Mouse (Mus musculus): ENCODE results near the gene Rab21.

Rab21 gene

DNA sequence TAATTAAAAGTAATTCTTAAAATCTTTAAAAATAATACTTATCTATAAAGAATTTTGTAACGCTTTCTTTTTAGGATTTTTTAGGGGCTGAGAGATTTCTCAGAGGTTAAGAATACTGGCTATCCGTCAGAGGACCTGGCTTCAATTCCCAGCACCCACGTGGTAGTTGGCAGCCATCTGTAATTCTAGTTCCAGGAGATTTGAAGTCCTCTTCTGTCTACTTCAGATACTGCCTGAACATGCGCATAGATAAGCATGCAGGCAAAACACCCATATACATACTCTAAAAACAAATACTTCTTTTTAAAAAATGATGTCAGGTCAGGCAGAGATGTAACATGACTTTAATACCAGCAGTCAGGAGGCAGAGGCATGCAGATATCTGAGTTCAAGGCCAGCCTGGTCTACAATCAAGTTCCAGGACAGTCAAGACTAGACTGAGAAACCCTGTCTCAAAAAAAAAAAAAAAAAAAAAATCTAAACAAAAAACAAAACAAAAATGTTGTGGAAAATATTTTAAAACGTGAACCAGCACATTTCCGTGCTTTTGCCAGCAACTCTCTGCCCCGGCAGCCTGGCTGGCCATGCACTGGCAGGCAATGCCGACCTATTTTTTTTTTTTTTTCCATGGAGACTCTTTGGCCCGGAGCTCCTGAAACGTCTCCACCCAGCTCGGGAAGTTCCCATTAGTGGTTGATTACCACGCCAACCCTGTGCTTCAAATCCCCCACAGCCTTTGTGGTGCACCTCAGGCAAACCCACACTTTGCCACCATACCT is 44.6 kb downstream of the Rab21 start:
- no peak for DNase-seq

DNA sequence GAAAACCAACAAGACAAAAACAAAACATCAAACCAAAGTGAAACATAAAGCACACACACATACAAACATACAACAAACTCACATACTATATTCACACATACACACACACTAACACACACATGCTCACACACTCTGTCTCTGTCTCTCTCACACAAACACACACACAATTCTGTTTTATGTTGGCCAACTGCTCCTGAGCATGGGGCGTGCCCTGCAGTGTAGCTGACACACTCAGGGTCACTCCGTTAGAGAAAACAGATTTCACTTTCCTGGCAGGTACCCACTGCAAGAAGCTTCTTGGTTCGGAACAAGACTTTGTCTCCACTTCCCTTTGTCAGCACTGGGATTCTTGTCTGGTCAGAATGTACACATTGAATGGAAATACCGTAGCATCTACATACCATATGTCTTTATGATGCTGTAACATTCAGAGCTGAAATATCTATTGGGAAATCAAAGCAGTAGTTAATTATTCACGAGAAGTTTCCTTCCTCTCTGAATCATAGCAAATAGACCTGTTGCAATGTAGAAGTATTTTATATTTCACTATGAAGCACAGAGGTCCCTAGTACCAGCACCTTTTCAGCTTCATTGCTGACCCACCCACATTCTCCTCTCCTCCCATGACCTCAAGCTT is 52.4 kb downstream of the Rab21 start:
- no peak for DNase-seq

DNA sequence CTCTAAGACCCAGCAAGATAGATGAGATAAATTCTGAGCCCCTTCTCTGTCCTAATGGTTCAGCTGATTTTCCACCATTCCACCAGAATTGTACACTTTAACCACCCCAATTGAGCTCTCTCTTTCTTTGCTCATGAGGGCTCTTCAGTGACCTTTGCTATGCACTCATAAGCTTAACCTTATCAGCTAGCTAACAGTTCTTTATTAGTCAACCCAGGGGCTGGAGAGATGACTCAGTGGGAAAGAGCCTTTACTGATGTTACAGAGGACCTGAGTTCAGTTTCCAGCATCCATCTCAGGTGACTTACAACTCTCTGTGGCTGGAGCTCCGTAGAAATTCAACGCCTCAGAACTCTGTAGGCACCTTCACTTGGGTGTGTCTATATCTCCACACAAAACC is 53.1 kb downstream of the Rab21 start:
- DNase-seq = no peak

DNA sequence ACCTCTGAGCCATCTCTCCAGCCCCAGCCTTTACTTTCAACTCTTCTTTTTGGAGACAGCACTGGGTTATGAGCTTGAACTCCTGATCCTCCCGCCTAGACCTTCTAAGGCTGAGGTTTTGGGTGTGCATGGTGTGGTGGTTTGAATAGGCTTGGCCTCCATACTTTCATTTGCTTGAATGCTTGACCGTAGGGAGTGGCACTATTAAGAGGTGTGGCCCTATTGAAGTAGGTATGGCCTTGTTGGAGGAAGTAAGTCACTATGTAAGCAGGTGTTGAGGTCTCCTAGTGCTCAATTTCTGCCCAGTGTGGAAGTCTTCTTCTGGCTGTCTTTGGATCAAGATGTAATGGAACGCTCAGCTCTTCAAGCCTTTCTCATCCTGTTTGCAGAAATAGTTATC is 54.0 kb downstream of the Rab21 start:
- DNase-seq = no peak

DNA sequence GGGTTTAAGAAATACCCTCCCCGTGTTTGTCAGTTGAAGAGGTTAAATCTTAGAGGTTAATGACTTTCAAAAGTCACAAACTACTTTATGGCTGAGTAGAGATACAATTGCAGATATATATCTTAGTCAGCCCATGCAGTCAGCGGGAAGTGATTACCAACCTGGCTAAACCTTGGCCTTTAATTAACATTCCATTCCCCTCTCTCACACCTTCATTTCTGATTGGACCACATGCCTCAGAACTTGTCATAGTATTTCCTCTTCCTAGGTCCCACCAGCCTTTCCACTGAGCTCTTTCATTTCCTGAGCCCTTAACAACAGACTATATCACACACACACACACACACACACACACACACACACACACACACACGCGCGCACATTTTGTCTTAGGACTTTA is 59.2 kb downstream of the Rab21 start:
- DNase-seq = no peak

DNA sequence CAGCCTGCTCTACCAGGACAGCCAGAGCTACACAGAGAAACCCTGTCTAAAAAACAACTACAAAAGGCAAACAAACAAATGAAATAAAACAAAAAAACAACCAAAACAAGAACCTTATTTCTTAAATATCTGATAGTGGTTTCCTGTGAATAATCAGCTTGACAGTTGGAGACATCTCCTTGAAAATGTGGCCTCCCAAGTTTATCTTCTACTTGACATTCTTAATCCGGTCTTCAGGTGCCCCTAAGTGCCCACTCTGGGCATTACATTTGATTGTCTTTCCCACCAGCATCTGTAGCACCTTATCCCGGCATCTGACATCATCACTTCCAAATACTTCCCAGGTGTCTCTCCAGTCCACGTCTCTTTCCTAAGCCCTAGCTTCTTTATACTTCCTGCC is 61.9 kb downstream of the Rab21 start:
- DNase-seq = no peak

DNA sequence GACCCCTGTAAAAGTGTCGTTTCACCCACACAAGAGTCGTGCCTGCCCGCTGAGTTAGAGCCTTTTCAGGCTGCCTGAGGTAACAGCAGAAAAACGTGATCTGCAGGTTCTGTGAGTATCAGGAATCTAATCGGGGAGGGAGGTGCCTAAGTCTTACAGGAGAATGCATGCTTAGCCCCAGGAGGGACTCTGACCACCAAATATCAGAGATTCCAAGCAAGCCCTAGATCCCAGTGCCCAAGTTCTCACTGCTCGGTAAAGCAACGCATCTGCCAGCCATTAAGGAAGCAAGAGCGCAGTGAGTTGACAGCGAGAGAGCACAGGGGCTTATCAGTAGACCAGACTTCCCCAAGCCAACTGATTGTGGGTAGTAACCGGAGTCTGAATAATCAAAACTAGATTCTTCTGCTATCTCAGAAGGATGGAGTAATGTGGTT is 63.1 kb downstream of the Rab21 start:
- DNase-seq = peak; percentile 34 to 41

DNA sequence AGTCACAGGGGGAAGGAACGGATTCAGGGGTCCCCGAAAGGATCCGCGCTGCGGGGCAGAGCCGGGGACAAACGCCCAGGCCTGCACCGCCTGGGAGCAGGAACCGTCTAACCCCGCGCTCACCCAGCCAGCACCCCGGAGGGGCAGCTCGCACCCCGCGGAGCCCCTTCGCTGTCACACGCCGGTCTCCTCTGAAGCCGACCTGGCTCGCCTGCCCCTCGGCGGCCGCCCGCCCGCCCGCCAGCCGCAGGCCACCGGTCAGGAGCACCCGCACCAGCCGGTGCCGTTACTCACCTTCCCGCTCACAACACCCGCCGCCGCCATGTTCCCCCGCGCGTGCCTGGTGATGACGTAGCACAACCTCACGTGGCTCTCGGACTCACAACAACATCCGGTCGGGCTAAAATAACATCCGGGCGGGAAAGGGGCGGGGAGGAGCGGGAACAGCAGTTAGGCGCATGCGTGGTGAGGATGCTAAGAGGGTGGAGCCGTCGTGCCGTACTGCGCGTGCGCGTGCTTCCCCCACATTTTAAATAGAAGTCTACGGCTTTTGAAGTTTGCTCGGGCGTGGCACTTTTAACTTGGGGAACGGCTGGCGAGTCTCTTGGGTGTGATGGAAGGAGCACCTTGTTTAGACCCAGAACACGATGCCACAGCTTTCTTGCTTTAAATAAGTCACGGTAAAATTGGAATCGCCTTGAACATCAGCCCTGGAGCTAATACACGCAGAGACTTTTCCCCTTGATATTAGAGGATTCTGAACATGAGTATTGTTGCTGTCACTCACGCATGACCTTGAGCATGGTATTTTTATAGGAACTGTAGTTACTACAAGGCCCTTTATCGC is 64.1 kb downstream of the Rab21 start, which contains the start of gene Tbc1d15:
Gene Tbc1d15, minus strand, starts transcription at position 380 of the 847 bp plus-strand sequence.
- DNase-seq = peak; percentile 98 to 99

DNA sequence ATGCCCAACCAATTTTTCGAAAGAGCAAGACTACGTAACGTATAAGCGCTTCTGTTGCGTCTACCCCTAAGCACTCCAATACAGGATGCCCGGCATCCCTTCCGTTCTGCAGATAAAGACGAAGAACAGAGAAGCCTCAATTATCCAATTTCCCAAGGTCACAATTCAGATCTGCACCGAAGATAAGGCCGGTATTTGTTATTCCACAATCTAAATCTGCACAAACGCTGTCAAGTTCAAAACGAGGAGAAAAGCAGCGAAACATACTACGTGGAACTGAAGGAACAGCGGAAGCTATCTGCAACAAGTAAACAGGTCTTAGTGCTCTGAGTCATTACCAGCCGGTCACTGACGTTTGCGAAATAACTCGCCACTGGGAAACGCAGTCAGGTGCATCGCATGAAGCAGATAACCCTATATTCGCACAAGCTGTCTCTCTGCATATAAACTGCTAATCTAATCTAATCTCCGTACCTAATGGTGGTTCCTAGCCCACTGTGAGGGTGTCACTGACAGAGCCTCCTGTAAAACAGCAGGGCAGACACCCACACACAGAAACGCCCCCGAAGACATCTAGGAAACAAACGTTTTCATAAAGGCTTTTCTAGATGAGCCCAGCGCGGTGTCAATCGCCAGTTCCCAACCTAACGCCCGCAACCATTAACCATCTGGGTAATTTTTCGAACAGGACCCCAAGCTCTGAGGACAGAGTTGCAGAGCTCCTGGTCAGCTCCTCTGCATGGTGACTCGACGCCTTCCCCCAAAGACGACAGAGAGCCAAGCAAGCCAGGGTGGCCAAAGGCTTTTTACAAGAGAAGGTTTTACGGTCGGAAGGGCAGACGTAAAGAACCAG is 64.9 kb downstream of the Rab21 start:
- no peak for DNase-seq

DNA sequence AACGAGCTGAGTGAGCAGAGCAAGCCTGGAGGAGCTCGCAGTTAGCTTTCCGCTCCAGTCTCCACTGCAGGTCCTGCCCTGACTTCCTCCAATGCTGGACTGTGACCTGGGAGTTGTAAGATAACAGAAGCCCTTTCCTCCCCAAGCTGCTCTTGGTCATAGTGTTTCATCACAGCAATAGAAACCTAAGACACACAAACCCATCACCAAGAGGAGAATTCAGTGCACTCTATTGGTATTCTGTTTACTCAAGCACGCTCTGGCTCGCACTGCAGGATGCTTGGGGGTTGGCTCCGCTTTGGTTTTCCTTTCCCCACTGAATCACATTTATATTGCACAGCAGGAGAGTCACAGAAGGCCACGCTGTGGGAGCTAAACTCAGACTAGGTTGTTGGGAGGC is 67.4 kb downstream of the Rab21 start:
- peak; percentile 24 to 49 for DNase-seq

DNA sequence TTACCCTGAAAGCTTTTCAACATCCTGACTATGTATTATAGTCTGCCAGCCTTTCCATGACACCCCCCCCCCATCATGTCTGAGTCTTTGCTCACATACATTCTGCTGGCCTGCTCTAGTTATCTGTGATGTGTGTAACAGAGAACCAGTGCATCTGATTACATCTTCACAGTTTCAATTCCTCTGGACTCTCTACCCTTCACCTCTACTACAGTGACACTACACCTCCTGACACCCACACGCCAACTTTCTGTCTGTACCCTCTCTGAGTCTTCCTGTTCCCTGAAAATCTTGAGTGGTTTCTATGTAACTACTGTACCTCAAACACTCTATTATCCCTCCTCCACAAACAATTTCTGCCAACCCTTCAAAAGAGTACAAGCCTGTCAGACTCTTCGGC is 69.9 kb downstream of the Rab21 start:
- DNase-seq = no peak

DNA sequence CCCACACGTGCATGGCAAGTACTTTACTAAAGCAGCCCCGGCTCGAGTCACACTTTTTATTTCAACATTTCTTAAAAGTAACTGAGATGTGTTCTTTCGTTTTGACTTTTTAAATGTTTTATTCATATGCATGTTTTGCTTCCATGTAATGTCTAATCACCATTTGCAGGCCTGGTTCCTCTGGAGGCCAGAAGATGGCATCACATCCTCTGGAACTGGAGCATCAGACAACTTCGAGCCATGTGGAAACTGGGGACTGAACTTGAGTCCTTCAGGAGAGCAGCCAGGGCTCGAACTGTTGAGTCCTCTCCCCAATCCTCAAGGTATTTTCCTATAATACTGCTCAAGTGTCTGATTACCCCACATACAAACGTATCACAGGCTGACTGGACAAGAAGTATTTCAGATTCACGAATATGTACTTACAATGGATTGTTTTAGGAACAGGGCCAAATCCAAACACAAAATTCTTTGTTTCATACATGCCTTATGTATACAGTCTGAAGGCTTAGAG is 74.3 kb downstream of the Rab21 start:
- no peak for DNase-seq

DNA sequence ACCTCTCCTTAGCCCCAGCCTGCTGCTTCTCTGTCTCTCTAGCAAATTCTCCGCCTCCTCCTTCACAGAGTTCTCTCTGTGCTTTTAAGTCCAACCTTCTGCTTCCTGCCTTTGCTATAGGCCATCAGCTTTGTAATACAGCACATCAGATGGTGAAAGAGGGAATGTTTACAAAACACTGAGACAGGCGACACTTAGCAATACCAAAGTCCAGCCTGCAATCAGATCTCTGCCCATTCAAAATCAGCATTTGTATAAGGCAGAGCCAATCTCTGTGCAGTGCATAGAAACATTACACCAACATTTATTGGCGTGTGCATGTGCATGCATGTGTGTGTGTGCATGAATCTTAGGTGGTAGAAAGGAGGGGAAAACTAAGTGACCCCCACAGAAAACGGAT is 77.5 kb downstream of the Rab21 start:
- no peak for DNase-seq

All from kidney, postnatal 25 days (tissue).